In the genomic region with DNA sequence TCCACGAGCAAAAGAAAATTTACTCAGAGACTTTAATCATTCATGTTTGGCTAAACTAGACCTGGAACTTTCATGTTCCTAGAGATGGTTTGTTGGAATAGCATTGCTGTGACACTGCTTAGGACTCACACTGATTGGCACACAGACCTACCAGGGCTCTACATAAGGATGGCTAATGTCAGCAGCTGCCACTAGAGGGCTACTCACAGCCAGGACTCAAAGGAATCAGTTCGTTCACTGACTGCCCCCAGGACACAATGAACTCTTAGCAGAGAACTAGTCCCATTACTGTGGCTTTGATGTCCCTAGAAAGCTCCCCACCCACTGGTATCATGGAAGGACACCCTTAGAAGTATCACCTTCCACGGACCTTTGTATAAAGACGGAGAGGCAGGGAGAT, we compare ENCODE assay signal across 8 mouse cellular contexts.
DNase-seq lines count a peak whose midpoint lies in the region; TF ChIP-seq lines count a peak whose summit lies in the region.

No protein-coding gene starts in this region.

- intact Hi-C loops in gastrocnemius, adult 2 months (cut with DNase I): loop anchor here (10.0 kb wide), 1 partner anchor 917 kb away; no protein-coding TSS in a partner anchor

- H3K9me3 ChIP-seq in embryonic facial prominence, embryonic 10.5 days: no peaks in the 10 kb centered on the region
- no peaks in the 10 kb centered on the region for H3K9me3 ChIP-seq in hindbrain, embryonic 10.5 days

- no peaks in the 10 kb centered on the region for H3K4me1 ChIP-seq in spleen, adult 2 months (ENCODE audit: control insufficient read depth, insufficient read depth, insufficient read length)
- H3K4me1 ChIP-seq in embryonic facial prominence, embryonic 10.5 days: no peaks in the 10 kb centered on the region
- H3K4me1 ChIP-seq in small intestine, adult 2 months (ENCODE audit: control insufficient read depth, insufficient read depth, insufficient read length, low read length): no peaks in the 10 kb centered on the region
- H3K4me1 ChIP-seq in hindbrain, embryonic 10.5 days (replicated peaks): no peaks in the 10 kb centered on the region

- 56% methylated on average over 4 of the region's 4 CpGs for WGBS in spleen, adult 2 months
- 29% methylated on average over 4 of the region's 4 CpGs for WGBS in embryonic facial prominence, embryonic 10.5 days
- WGBS in small intestine, adult 2 months: 33% methylated on average over 4 of the region's 4 CpGs
- WGBS in hindbrain, embryonic 10.5 days: 26% methylated on average over 4 of the region's 4 CpGs

- TF ChIP-seq CTCF in gastrocnemius, adult 2 months (IDR thresholded peaks at IDR 0.05): peak; percentile 57
- TF ChIP-seq CTCF in spleen, adult 2 months (IDR thresholded peaks at IDR 0.05; ENCODE audit: extremely low read depth, insufficient read depth, insufficient read length, insufficient replicate concordance): peak; percentile 25; the same call in 1 of the 2 replicates
- TF ChIP-seq CTCF in small intestine, adult 2 months (IDR thresholded peaks at IDR 0.05; ENCODE audit: extremely low read depth, insufficient read length, insufficient replicate concordance, low read depth, low read length): peak; percentile 54; the same call in 1 of the 2 replicates

- DNase-seq in gastrocnemius, adult 2 months: no peak
- DNase-seq in gastrocnemius, adult 8-10 months (ENCODE audit: low spot score in 2 of 2): no peak
- no peak for DNase-seq in spleen, adult 2 months (ENCODE audit: low read depth in 1 of 2, low spot score in 2 of 2)
- DNase-seq in spleen, postnatal 10 days (ENCODE audit: low spot score in 2 of 2): no peak
- peak; percentile 45 for DNase-seq in embryonic facial prominence, embryonic 10.5 days (ENCODE audit: low spot score)
- DNase-seq in spleen, adult 12 weeks (ENCODE audit: low spot score): no peak
- DNase-seq in hindbrain, embryonic 10.5 days (ENCODE audit: low spot score): no peak

- no peak overlapping the region for H3K4me3 ChIP-seq in gastrocnemius, adult 2 months
- no peak overlapping the region for H3K4me3 ChIP-seq in spleen, adult 2 months (ENCODE audit: extremely low read depth, insufficient read depth, insufficient read length)
- H3K4me3 ChIP-seq in embryonic facial prominence, embryonic 10.5 days: no peak overlapping the region
- H3K4me3 ChIP-seq in small intestine, adult 2 months (ENCODE audit: low read depth, low read length): no peak overlapping the region
- H3K4me3 ChIP-seq in hindbrain, embryonic 10.5 days: no peak overlapping the region

- H3K36me3 ChIP-seq in spleen, adult 2 months (ENCODE audit: control insufficient read depth, insufficient read depth, low read length): no peaks in the 10 kb centered on the region
- no peaks in the 10 kb centered on the region for H3K36me3 ChIP-seq in embryonic facial prominence, embryonic 10.5 days (replicated peaks)
- no peaks in the 10 kb centered on the region for H3K36me3 ChIP-seq in small intestine, adult 2 months (ENCODE audit: control insufficient read depth, insufficient read depth, low read length)
- no peaks in the 10 kb centered on the region for H3K36me3 ChIP-seq in hindbrain, embryonic 10.5 days

- H3K27ac ChIP-seq in gastrocnemius, adult 2 months: no peak overlapping the region
- H3K27ac ChIP-seq in spleen, adult 2 months (ENCODE audit: insufficient read depth, low read length): no peak overlapping the region
- no peak overlapping the region for H3K27ac ChIP-seq in embryonic facial prominence, embryonic 10.5 days (replicated peaks)
- no peak overlapping the region for H3K27ac ChIP-seq in small intestine, adult 2 months (ENCODE audit: insufficient read depth, low read depth, low read length)
- no peak overlapping the region for H3K27ac ChIP-seq in hindbrain, embryonic 10.5 days

- no peaks in the 10 kb centered on the region for H3K27me3 ChIP-seq in spleen, adult 2 months (ENCODE audit: control insufficient read depth, insufficient read depth, low read length)
- H3K27me3 ChIP-seq in embryonic facial prominence, embryonic 10.5 days (replicated peaks; ENCODE audit: low read depth, poor library complexity, severe bottlenecking): no peaks in the 10 kb centered on the region
- no peaks in the 10 kb centered on the region for H3K27me3 ChIP-seq in small intestine, adult 2 months (ENCODE audit: control insufficient read depth, insufficient read depth, low read length)
- no peaks in the 10 kb centered on the region for H3K27me3 ChIP-seq in hindbrain, embryonic 10.5 days (ENCODE audit: insufficient read depth, poor library complexity, severe bottlenecking)

- no peak for TF ChIP-seq POLR2A in spleen, adult 2 months (IDR thresholded peaks at IDR 0.05; ENCODE audit: low read depth, low read length)
- no peak for TF ChIP-seq POLR2A in small intestine, adult 2 months (IDR thresholded peaks at IDR 0.05; ENCODE audit: low read depth, low read length)
